Mouse (Mus musculus): Measurements from ENCODE around the gene Mettl26. TPM values are rescaled to one million over a fixed set of nuclear protein-coding genes. Genes with fewer than 3 reads are reported as not detected.

The Mettl26 gene
- polyA plus RNA-seq, 1 experiment from 2014 or later = 63.5 TPM

DNA sequence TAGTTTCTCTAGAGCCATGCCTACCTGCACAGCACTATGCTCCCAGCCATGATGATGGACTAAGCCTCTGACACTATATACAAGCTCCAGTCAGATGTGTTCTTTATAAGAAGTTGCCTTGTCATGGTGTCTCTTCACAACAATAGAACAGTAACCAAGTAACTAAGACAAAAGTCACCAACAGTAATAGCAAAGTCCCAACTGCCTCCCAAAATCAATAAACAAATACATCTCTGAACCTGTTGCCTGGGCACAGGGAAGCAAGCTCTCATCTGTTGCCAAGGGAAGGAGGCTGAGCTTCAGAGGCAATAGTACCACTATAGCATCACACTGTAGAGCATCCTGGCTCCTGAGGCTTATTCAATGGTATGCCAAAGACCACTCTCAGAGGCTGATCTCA, 11.9 kb downstream of the Mettl26 start:
- Histone ChIP-seq H3K9ac (ENCODE audit: low read depth, low read length) (no peak overlapping the region), H3K27ac (ENCODE audit: low read length) (no peak overlapping the region), H3K27me3 (ENCODE audit: control insufficient read depth, insufficient read depth, low read depth, low read length) (no peaks in the 10 kb centered on the region), H3K36me3 (ENCODE audit: control insufficient read depth, insufficient read depth, low read length) (peaks cover 7% of the 10 kb centered on the region), H3K9me3 (replicated peaks; ENCODE audit: control insufficient read depth, low read length, poor library complexity, severe bottlenecking) (no peaks in the 10 kb centered on the region), H3K4me2 (ENCODE audit: low read length) (no peak overlapping the region), H3K4me1 (ENCODE audit: control insufficient read depth, insufficient read depth, low read length) (no peaks in the 10 kb centered on the region), H3K4me3 (ENCODE audit: low read depth, low read length) (no peak overlapping the region)
- no peak for ATAC-seq

DNA sequence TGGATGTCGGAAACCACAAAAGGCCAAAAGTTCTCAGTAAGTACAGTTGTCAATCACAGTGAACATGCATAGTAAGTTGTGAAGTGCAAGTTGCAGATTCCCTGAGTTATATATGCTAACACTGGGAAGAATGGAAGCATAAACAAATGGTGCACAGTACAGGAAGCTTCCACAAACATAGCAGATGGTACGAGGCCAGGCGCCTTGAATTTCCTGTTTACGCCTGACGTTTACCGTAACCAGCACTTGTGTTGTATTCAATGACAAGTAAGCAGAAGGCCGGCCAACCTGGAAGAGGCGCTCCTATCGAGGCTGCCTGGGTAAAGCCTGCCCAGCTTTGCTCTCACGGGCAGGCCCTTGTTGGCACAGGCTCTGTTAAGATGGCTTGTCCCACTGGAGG, 12.6 kb downstream of the Mettl26 start:
- peaks cover 7% of the 10 kb centered on the region for H3K36me3 ChIP-seq (ENCODE audit: control insufficient read depth, insufficient read depth, low read length)
- H3K27ac ChIP-seq (ENCODE audit: low read length) = no peak overlapping the region
- H3K9ac ChIP-seq (ENCODE audit: low read depth, low read length) = no peak overlapping the region
- WGBS = 94% methylated on average over 10 of the region's 10 CpGs
- H3K9me3 ChIP-seq (replicated peaks; ENCODE audit: control insufficient read depth, low read length, poor library complexity, severe bottlenecking) = no peaks in the 10 kb centered on the region
- no peaks in the 10 kb centered on the region for H3K27me3 ChIP-seq (ENCODE audit: control insufficient read depth, insufficient read depth, low read depth, low read length)
- no peaks in the 10 kb centered on the region for H3K4me1 ChIP-seq (ENCODE audit: control insufficient read depth, insufficient read depth, low read length)
- H3K4me2 ChIP-seq (ENCODE audit: low read length) = no peak overlapping the region
- no peak for ATAC-seq
- H3K4me3 ChIP-seq (ENCODE audit: low read depth, low read length) = no peak overlapping the region

DNA sequence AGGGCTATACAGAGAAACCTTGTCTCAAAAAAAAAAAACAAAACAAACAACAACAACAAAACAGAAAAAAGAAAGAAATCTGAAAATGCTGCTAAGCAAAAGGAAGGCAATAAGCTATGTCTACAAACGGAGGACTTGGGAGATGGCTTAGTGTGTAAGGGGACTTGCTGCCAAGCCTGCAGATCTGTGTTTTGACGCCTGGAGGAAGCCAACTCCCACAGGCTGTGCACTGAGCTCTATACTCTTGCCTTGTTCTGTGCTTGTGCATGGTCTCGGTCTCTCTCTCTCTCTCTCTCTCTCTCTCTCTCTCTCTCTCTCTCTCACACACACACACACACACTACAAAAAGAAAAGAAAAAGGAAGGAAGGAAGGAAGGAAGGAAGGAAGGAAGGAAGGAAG, 14.0 kb downstream of the Mettl26 start:
- H3K9ac ChIP-seq (ENCODE audit: low read depth, low read length) = no peak overlapping the region
- no peak overlapping the region for H3K27ac ChIP-seq (ENCODE audit: low read length)
- 95% methylated on average over 3 of the region's 3 CpGs for WGBS
- no peak for ATAC-seq
- H3K9me3 ChIP-seq (replicated peaks; ENCODE audit: control insufficient read depth, low read length, poor library complexity, severe bottlenecking) = no peaks in the 10 kb centered on the region
- H3K36me3 ChIP-seq (ENCODE audit: control insufficient read depth, insufficient read depth, low read length) = no peaks in the 10 kb centered on the region; the same call in 1 of the 2 replicates
- H3K4me1 ChIP-seq (ENCODE audit: control insufficient read depth, insufficient read depth, low read length) = no peaks in the 10 kb centered on the region
- no peak overlapping the region for H3K4me2 ChIP-seq (ENCODE audit: low read length)
- H3K27me3 ChIP-seq (ENCODE audit: control insufficient read depth, insufficient read depth, low read depth, low read length) = no peaks in the 10 kb centered on the region
- no peak overlapping the region for H3K4me3 ChIP-seq (ENCODE audit: low read depth, low read length)

DNA sequence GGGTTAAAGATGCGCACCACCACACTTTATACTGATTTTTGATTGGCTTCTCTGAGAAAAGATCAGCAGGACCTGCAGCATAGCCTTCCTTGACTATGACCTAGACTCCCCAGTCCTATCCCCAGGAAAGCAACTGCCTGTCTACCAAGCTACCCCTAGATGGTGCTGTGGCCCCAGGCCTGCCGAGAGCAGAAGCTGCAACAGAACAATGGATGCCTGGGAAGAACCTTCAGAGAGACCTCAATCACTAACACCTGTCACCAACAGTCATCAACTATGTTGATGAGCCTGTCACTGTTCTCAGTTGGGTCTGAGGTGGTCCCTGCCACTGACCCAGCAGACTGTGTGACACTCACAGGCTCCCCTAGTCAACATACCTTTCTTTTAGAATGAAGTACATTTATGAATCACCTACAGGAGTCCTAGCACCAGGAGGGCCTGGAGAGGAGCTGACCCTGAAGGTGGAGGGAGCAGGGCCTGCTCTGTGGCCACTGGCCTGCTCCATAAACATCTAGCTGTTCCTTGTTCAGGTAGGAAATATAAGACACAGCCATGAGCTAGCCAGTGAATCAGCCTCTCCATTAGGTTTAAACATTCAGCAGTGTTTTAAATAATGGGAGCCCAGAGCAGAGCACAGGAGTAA, 19.2 kb downstream of the Mettl26 start:
- peak; percentile 73; the same call in 1 of the 2 replicates for ATAC-seq
- peak overlapping the region; percentile 43 for H3K27ac ChIP-seq (ENCODE audit: low read length)
- no peak overlapping the region for H3K4me2 ChIP-seq (ENCODE audit: low read length)
- H3K27me3 ChIP-seq (ENCODE audit: control insufficient read depth, insufficient read depth, low read depth, low read length) = no peaks in the 10 kb centered on the region
- peaks cover 4% of the 10 kb centered on the region; the same call in 1 of the 2 replicates for H3K4me1 ChIP-seq (ENCODE audit: control insufficient read depth, insufficient read depth, low read length)
- H3K9ac ChIP-seq (ENCODE audit: low read depth, low read length) = 0 out of 2 replicates have a peak overlapping the region, but pooled peaks have one; percentile 11
- WGBS = 39% methylated on average over 2 of the region's 2 CpGs
- H3K36me3 ChIP-seq (ENCODE audit: control insufficient read depth, insufficient read depth, low read length) = no peaks in the 10 kb centered on the region
- H3K4me3 ChIP-seq (ENCODE audit: low read depth, low read length) = no peak overlapping the region
- H3K9me3 ChIP-seq (replicated peaks; ENCODE audit: control insufficient read depth, low read length, poor library complexity, severe bottlenecking) = no peaks in the 10 kb centered on the region

DNA sequence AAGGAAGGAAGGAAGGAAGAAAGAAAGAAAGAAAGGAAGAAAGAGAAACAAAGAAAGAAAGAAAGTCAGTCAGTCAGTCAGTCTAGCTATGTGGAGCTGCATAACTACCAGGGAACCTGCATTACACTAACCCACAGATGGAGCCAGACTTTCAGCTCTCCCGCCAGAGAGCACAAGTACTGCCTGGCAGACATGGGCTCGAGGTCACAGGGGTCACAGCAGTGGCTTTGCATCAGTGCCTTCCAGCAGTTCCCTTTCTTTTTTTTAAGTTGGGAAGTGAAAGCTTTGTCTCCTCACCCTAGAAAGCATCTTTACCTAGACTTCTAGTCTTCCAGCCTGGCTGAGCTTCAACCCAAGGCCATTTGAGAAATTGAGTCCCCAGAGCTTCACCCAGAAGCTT, 20.5 kb downstream of the Mettl26 start:
- Histone ChIP-seq H3K4me3 (ENCODE audit: low read depth, low read length) (no peak overlapping the region), H3K36me3 (ENCODE audit: control insufficient read depth, insufficient read depth, low read length) (no peaks in the 10 kb centered on the region; the same call in 1 of the 2 replicates), H3K9ac (ENCODE audit: low read depth, low read length) (no peak overlapping the region), H3K9me3 (replicated peaks; ENCODE audit: control insufficient read depth, low read length, poor library complexity, severe bottlenecking) (no peaks in the 10 kb centered on the region), H3K27me3 (ENCODE audit: control insufficient read depth, insufficient read depth, low read depth, low read length) (no peaks in the 10 kb centered on the region), H3K4me2 (ENCODE audit: low read length) (no peak overlapping the region), H3K4me1 (ENCODE audit: control insufficient read depth, insufficient read depth, low read length) (peaks cover 4% of the 10 kb centered on the region; the same call in 1 of the 2 replicates), H3K27ac (ENCODE audit: low read length) (no peak overlapping the region)
- WGBS = 34% methylated on average over 2 of the region's 2 CpGs
- ATAC-seq = no peak

DNA sequence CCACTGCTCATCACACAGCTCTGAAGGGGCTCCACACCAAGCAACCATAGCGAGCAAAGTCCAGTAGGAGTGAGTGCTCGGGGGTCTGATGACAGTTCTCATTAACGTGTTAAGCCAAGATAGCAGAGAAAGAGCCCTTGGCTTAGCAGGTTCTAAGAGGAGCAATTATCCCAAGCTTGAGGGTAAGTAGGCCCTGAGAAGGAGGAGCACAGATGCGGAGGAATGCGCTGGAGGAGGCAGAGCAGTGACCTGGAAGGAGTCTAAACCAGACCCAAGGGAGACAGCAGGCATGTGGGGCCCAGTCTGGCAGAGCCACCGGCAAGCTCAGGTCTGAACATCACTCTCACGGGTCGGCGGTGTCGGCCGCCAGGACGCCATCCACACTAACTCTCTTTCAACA, 21.0 kb downstream of the Mettl26 start:
- H3K9me3 ChIP-seq (replicated peaks; ENCODE audit: control insufficient read depth, low read length, poor library complexity, severe bottlenecking) = no peaks in the 10 kb centered on the region
- H3K4me2 ChIP-seq (ENCODE audit: low read length) = no peak overlapping the region
- H3K36me3 ChIP-seq (ENCODE audit: control insufficient read depth, insufficient read depth, low read length) = no peaks in the 10 kb centered on the region; the same call in 1 of the 2 replicates
- no peak overlapping the region for H3K4me3 ChIP-seq (ENCODE audit: low read depth, low read length)
- no peak overlapping the region for H3K9ac ChIP-seq (ENCODE audit: low read depth, low read length)
- ATAC-seq = no peak
- H3K27me3 ChIP-seq (ENCODE audit: control insufficient read depth, insufficient read depth, low read depth, low read length) = no peaks in the 10 kb centered on the region
- WGBS = 52% methylated on average over 12 of the region's 12 CpGs
- no peak overlapping the region for H3K27ac ChIP-seq (ENCODE audit: low read length)
- peaks cover 4% of the 10 kb centered on the region; the same call in 1 of the 2 replicates for H3K4me1 ChIP-seq (ENCODE audit: control insufficient read depth, insufficient read depth, low read length)

DNA sequence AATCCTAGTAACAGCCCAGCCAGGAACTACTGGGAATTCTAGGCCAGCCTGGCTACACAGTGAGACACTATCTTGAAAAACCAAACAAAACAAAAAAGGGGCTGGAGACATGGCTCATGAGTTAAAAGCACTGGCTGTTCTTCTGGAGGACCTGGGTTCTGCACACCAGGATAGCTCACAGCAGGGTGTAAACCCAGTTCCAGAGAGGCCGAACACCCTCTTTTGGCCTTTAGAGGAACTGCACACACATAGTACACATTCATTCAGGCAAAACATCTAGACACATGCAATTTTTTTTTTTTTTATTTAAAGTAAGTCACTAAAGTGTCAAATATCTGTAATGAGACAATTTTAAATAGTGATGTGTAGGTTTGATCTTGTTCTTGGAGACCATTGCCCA, 25.3 kb downstream of the Mettl26 start:
- Histone ChIP-seq H3K36me3 (ENCODE audit: control insufficient read depth, insufficient read depth, low read length) (no peaks in the 10 kb centered on the region; the same call in 1 of the 2 replicates), H3K9me3 (replicated peaks; ENCODE audit: control insufficient read depth, low read length, poor library complexity, severe bottlenecking) (no peaks in the 10 kb centered on the region), H3K4me2 (ENCODE audit: low read length) (no peak overlapping the region), H3K4me1 (ENCODE audit: control insufficient read depth, insufficient read depth, low read length) (no peaks in the 10 kb centered on the region), H3K27me3 (ENCODE audit: control insufficient read depth, insufficient read depth, low read depth, low read length) (no peaks in the 10 kb centered on the region), H3K9ac (ENCODE audit: low read depth, low read length) (no peak overlapping the region), H3K4me3 (ENCODE audit: low read depth, low read length) (no peak overlapping the region), H3K27ac (ENCODE audit: low read length) (no peak overlapping the region)
- no peak for ATAC-seq
- WGBS = 91% methylated on average over 1 of the region's 1 CpGs

DNA sequence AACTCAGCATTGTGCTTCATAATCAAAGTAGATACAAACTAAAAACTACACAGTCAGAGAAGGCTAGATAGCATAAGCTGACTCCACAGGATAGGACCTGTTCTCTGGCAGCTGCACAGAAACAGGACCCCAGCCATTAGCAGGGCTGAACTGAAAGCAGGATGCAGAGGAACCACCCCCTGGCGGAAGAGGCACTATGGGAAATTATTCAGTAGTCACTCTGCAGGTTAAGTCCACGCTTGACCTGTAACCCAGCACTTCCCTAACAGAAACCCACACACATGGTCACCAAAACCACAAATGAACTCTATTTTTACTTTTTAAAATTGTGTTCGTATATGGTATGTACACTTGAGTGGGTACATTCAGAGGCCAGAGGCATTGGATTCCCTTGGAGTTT, 28.2 kb downstream of the Mettl26 start:
- 90% methylated on average over 3 of the region's 3 CpGs for WGBS
- no peak overlapping the region for H3K27ac ChIP-seq (ENCODE audit: low read length)
- H3K27me3 ChIP-seq (ENCODE audit: control insufficient read depth, insufficient read depth, low read depth, low read length) = no peaks in the 10 kb centered on the region
- no peaks in the 10 kb centered on the region for H3K4me1 ChIP-seq (ENCODE audit: control insufficient read depth, insufficient read depth, low read length)
- no peaks in the 10 kb centered on the region; the same call in 1 of the 2 replicates for H3K36me3 ChIP-seq (ENCODE audit: control insufficient read depth, insufficient read depth, low read length)
- no peak overlapping the region for H3K4me2 ChIP-seq (ENCODE audit: low read length)
- no peak for ATAC-seq
- no peak overlapping the region for H3K4me3 ChIP-seq (ENCODE audit: low read depth, low read length)
- H3K9me3 ChIP-seq (replicated peaks; ENCODE audit: control insufficient read depth, low read length, poor library complexity, severe bottlenecking) = no peaks in the 10 kb centered on the region
- H3K9ac ChIP-seq (ENCODE audit: low read depth, low read length) = no peak overlapping the region

DNA sequence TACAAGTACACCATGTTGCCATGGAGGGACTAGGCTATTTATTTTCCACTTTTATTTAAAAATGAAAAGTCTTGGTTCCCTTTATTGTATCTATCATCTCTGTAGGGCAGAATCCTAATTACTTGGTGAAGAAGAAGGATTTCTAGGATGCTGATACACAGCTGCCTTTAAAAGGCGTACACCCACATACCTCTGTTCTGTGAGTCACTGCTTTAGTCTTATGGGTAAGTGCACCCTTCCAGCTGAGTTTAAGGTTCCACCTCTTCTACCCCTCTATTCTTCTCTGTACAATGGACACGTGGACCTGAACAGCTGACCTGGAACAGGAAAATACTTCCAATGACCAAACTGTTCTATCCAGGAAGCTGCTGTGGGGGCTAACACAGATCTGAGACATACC, 32.8 kb downstream of the Mettl26 start:
- Histone ChIP-seq H3K9me3 (replicated peaks; ENCODE audit: control insufficient read depth, low read length, poor library complexity, severe bottlenecking) (no peaks in the 10 kb centered on the region), H3K4me3 (ENCODE audit: low read depth, low read length) (no peak overlapping the region), H3K4me2 (ENCODE audit: low read length) (no peak overlapping the region), H3K36me3 (ENCODE audit: control insufficient read depth, insufficient read depth, low read length) (no peaks in the 10 kb centered on the region), H3K9ac (ENCODE audit: low read depth, low read length) (no peak overlapping the region), H3K27ac (ENCODE audit: low read length) (no peak overlapping the region), H3K27me3 (ENCODE audit: control insufficient read depth, insufficient read depth, low read depth, low read length) (no peaks in the 10 kb centered on the region), H3K4me1 (ENCODE audit: control insufficient read depth, insufficient read depth, low read length) (no peaks in the 10 kb centered on the region)
- no peak for ATAC-seq
- 83% methylated on average over 2 of the region's 2 CpGs for WGBS

Measured in midbrain, embryonic 16.5 days (tissue).